Mouse (Mus musculus) ES-Bruce4 (cell line): ENCODE measurements around the gene Smco2.

ENCODE experiments used
- CTCF ChIP-seq: IDR thresholded peaks from one replicate; pipeline ENCODE4 v1.8.1; 2011; ENCODE audit warnings: low read depth, low read length
- EP300 ChIP-seq: IDR thresholded peaks from 2 replicates; pipeline ENCODE4 v1.6.1; 2011; ENCODE audit warnings: low read depth, low read length; ENCODE audit not compliant: insufficient read depth
- POLR2A ChIP-seq: IDR thresholded peaks from one replicate; pipeline ENCODE4 v1.8.1; 2011; ENCODE audit warnings: low read length; ENCODE audit not compliant: insufficient read depth

DNA sequence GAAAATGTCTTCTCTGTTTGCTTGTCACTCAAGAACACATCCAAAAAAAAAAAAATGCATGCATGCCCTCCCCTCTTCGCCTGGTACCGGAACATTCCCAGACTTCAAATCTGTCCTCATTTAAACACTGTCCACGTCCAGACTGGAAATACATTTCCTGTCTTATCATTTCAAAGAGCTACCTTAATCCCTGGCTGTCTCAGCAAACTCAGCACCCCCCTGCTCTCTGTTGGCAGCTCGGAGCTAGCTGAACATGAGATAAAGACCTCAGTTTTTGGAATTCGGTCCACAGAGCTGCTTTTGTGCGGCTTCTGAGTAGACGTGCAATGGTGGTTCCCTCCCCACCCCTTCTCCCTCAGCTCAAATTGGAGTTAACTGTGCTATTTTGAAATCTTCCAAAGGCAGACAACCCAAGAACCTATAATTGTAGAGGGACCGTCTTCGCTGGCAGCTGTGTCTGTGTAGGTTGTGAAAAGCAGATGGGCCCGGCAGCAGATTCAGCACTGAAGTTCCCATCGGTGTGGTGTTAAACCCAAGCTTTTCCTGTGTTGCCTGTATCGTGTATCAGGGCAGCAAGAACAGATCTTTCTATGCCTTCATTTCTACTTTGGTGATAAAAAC, 27.6 kb downstream of the Smco2 start:
- no peak for TF ChIP-seq EP300
- no peak for TF ChIP-seq CTCF
- TF ChIP-seq POLR2A, result no peak
